Mouse (Mus musculus) testis, postnatal 10 days (tissue): ENCODE data around the gene Vsig10.
A peak's percentile ranks its signal among the peaks of the same experiment; 100 is the strongest.

ENCODE experiments used
- DNase-seq: peaks from one replicate; pipeline ENCODE4 v3.0.0; 2021; ENCODE audit warnings: low spot score

Gene Vsig10

GRCm38 (mm10) chr5:117383198-117383597, 64.3 kb downstream of the Vsig10 start:
- DNase-seq: no peak

GRCm38 (mm10) chr5:117388296-117388751, 69.4 kb downstream of the Vsig10 start:
- DNase-seq: peak; percentile 79

GRCm38 (mm10) chr5:117388877-117389276, 70.0 kb downstream of the Vsig10 start, which contains the start of gene Rfc5:
TSS of gene Rfc5 (minus strand) at chr5:117389047.
- DNase-seq: peak; percentile 97

GRCm38 (mm10) chr5:117390895-117391294, 72.0 kb downstream of the Vsig10 start:
- no peak for DNase-seq

GRCm38 (mm10) chr5:117395834-117396233, 77.0 kb downstream of the Vsig10 start:
- DNase-seq: no peak

GRCm38 (mm10) chr5:117396596-117397014, 77.7 kb downstream of the Vsig10 start:
- DNase-seq: no peak

- DNase-seq: no peak
Observed at GRCm38 (mm10) chr5:117397371-117397770, 78.5 kb downstream of the Vsig10 start.

GRCm38 (mm10) chr5:117398007-117398550, 79.2 kb downstream of the Vsig10 start:
- no peak for DNase-seq

- DNase-seq: no peak
Observed at GRCm38 (mm10) chr5:117399281-117399680, 80.4 kb downstream of the Vsig10 start.

- DNase-seq: no peak
Observed at GRCm38 (mm10) chr5:117403609-117404008, 84.7 kb downstream of the Vsig10 start.
